Mouse (Mus musculus) T-cell, adult 2 months (primary cell): Measurements from ENCODE around the gene Cgnl1.

Experiments
- DNase-seq: peaks from one replicate; pipeline ENCODE4 v3.0.0; 2022; ENCODE audit warnings: low spot score

Gene Cgnl1

GRCm38 (mm10) chr9:71710776-71711175 lies 60.6 kb downstream of the Cgnl1 start:
- DNase-seq: no peak

- DNase-seq: no peak
Observed at GRCm38 (mm10) chr9:71709199-71709598, 62.2 kb downstream of the Cgnl1 start.

DNA sequence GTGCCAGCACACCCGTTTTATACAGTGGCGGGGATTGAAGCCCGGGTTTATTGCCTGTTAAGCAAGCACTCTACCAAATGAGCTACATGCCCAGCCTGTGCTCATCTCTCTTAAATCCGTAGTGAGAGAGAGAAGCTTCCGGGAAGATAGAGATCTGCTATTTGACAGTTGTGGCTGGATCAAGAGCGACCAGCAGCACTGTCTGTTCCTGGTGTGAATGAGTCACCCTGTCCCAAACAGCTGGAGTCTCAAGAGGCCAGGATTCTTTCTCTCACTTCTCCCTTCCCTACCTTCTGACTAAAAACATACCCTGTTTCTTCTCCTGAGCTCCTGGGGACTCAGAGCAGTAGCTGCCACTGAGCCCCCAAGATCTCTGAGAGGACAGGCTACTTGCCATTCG lies 63.4 kb downstream of the Cgnl1 start:
- no peak for DNase-seq

GRCm38 (mm10) chr9:71704332-71705014 lies 66.9 kb downstream of the Cgnl1 start:
- no peak for DNase-seq

GRCm38 (mm10) chr9:71699087-71699486 lies 72.3 kb downstream of the Cgnl1 start:
- DNase-seq: no peak

GRCm38 (mm10) chr9:71698116-71698515 lies 73.3 kb downstream of the Cgnl1 start:
- DNase-seq: no peak

DNA sequence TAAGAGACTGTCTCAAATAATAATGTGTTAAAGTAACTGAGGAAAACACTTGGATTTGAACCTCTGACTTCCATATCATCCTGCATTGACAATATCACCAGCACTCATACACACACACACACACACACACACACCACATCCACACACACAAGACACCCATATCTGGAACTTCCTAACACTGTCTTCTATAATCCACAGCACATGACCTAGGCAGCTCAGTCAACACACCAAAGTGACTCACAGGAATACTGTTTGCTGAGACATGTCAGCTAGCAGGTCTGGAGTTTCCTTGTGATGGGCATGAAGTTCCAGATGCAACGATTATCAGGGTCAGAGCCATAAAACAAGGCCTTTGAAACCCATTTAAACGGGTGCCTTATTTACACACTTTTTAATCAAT lies 74.2 kb downstream of the Cgnl1 start:
- DNase-seq: no peak

GRCm38 (mm10) chr9:71696762-71697161 lies 74.6 kb downstream of the Cgnl1 start:
- no peak for DNase-seq

DNA sequence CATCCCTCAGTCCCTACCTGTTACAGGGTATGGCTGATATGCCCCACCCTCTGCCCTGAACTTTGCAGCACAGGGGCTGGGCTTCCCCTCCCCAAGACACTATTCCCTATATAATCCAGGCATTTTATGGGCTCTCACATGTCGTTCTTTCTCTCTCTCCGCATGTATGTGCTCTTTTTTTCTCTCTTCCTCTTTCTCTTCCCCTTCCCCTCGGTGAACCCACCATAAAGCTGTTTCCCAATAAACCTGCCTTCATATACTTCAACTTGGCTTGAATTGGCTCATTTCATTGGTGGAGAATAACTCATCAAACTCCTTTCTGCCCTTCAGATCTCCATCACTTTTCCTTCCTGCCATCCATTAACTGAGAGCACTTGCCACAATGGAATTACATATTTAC lies 76.3 kb downstream of the Cgnl1 start:
- no peak for DNase-seq

DNA sequence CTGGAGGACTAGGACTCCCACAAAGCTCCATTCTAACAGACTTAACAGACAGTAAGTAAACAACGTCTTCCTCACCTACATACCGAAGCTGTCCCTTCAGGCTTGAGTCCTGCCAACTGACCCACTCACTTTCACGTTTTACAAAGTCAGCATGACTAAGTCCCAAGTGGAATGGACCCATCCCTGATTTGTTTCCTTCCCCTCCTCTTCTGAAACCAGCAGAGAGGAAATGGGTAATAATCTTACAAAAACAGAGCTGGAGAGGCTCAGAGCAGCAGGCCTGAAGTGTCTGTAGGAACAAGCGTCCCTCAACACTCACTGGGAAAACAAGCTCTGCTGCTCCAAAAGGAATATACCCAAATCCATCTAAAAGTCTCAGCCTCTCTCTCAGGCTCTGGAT lies 77.2 kb downstream of the Cgnl1 start:
- no peak for DNase-seq

DNA sequence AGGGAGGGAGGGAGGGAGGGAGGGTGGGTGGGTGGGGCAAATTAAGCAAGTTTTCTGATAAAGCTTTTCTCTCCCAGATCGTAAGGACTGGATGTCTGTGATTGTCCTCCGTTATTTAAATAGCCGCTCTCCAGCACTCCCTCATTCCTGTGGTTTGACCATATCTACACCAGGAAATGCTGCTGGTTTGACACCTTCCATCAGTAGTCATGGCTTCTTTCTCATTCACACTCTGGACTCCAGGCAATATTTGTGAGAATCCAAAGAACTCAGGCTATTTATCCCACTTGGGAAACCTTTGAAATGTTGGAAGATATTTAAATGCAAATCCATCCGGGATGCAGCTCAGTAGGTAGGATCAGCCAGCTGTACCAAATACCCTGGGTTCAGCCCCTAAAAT lies 77.6 kb downstream of the Cgnl1 start:
- no peak for DNase-seq

DNA sequence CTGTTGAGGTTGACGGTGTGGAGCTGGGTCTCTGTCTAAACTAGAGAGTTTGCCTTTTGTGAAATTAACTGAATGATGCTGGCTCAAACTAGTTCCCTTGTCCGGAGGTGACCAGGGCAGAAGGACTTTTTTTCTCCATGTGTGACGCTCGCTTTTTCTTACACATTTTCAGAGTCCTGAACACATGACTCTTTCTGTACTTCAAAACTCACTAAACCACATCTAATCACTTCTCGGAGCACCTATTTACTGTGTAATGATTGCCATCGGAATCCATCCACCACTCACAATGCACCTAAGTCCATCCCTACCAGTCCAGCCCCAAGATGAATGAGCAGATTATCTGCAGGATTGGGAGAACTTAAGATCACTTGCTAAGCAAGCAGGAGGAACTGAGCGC lies 79.2 kb downstream of the Cgnl1 start:
- no peak for DNase-seq

DNA sequence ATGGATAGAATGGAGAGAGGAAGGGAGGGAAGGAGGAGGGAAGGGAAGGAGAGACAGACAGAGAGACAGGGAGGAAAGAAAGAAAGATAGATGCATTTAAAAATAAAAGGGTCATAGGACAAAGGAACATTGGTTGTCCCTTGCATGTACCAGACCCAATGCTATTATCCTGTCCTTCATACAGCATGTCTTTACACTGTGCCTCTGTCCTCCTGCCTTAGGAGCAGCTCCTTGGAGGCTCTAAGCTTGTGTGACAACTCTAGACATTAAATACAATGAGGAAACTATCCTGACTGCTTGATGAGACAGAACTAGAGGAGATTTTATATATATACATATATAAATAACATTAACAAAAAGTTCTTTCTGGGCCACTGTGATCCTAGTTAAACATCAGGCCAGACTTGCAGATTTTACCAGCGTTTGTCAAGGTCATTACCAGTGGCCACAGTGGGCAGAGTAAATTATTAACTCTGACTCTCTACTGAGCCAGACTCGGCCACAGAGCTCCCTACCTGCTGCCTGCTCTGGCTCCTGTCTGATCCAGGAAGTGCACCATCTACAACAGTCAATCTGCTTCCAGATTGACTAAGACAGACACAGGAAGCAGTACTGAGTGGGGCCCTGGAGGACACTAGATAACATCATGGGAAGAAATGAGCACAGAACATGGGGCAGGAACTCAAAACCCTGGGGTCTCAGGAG lies 81.9 kb downstream of the Cgnl1 start:
- no peak for DNase-seq

GRCm38 (mm10) chr9:71686463-71686862 lies 84.9 kb downstream of the Cgnl1 start:
- DNase-seq: no peak

DNA sequence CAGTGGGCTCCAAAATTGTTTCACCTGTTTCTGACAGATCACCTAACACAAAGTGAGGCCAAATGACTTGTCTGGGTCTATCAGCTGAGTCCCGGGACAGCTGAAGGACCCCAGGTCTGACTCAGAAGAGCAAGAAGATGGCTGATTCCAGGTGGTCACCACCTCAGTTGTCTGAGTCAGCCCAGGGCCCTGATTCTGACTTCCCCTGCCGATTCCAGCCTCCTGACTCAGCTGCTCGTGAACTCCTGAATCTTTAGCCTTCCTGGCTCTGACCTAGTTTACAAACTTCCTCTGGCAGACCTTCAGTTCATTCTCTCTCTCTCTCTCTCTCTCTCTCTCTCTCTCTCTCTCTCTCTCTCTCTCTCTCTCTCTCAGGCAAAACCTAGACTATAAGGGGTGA lies 86.6 kb downstream of the Cgnl1 start:
- no peak for DNase-seq

DNA sequence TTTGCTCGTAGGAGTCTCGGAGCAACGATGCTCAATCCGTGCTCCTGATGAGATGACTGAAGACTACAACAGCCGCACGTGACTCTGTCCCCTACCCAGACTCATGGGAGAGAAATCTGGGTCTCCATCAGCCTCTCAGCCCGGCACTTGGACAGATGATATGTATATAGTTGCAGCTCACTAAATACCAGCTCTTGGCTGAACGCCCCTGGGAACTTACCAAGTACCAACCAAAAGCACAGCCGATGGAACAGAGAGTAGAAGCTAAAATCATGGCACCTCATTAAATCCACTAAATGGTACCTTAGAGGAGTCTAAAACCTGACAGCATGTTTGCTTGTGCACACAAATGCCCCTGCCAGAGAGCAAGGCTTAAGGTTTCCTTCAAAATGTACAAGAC lies 91.0 kb downstream of the Cgnl1 start:
- DNase-seq: no peak

GRCm38 (mm10) chr9:71679103-71679815 lies 92.1 kb downstream of the Cgnl1 start:
- no peak for DNase-seq

- no peak for DNase-seq
Observed at GRCm38 (mm10) chr9:71676988-71677688, 94.3 kb downstream of the Cgnl1 start.

GRCm38 (mm10) chr9:71675799-71676414 lies 95.5 kb downstream of the Cgnl1 start:
- no peak for DNase-seq

DNA sequence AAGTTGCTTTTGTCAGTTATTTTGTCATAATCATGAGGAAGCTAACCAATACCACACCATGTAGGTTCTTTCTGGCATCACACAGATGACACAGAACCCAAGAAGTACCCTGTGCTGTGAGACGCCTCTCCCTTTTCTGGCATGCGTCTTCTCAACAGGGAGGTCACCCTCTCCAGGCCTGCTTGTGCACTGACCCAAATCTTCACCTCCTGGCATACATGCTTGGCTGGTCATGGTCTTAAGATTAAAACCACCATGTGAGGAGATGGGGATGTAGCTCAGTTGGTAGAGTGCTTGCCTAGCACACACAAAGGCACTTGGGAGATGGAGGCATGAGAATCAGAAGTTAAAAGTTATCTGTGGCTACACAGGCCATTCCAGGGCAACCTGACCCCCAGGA lies 96.2 kb downstream of the Cgnl1 start:
- no peak for DNase-seq

DNA sequence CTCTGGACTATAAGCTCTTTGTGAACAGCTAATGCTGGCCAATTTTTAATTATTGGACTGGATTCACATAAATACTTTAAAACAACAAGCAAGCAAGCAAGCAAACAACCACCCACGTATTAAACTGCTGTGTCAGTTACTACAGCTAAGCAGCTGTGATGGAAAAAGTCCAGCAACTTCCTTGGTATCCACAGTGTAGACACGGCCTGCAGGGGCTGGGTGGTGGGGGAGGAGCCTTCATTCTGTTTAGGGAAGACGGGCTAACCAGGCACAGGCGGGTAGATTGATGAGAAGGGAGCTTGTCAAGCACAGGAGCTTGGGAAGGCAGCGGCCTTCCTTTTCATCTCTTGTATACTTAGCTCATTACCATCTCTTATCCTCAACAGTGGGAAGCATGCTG lies 96.9 kb downstream of the Cgnl1 start:
- no peak for DNase-seq

DNA sequence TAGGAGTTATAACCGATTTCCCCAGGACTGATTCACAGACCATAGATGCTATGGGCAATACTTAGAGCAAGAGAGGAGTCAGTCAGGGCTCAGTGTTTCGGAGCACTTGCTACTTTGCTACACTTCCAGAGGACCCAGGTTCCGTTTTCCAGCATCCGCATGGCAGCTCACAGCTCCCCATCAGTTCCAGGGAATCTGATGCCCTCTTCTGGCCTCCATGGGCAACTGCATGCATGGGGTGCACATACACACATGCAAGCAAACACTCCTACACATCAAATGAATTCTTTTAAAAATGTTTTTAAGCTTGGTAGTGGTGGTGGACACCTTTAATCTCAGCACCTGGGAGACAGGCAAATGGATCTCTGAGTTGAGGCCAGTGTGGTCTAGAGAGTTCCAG lies 98.9 kb downstream of the Cgnl1 start:
- no peak for DNase-seq
